Mouse (Mus musculus): Measurements from ENCODE around the gene Ipo13.

Ipo13 gene

GRCm38 (mm10) chr4:117882701-117883691, 31.8 kb downstream of the Ipo13 start, which contains the start of gene B4galt2:
Gene B4galt2 (minus strand): TSS chr4:117883487.
- DNase-seq (ENCODE audit: low spot score), result no peak

- no peak for DNase-seq (ENCODE audit: low spot score)
These were observed 36.1 kb downstream of the Ipo13 start for GRCm38 (mm10) chr4:117878703-117879102.

- DNase-seq (ENCODE audit: low spot score), result no peak
These were observed 36.5 kb downstream of the Ipo13 start for GRCm38 (mm10) chr4:117878301-117878700.

- DNase-seq (ENCODE audit: low spot score), result no peak
These were observed 41.2 kb downstream of the Ipo13 start for GRCm38 (mm10) chr4:117873615-117874014.

GRCm38 (mm10) chr4:117872471-117872886, 42.3 kb downstream of the Ipo13 start, which contains the start of gene Ccdc24:
Gene Ccdc24 (minus strand): TSS chr4:117872557.
- DNase-seq (ENCODE audit: low spot score), result no peak

GRCm38 (mm10) chr4:117871787-117872186, 43.0 kb downstream of the Ipo13 start:
- DNase-seq (ENCODE audit: low spot score), result no peak

GRCm38 (mm10) chr4:117870437-117870836, 44.4 kb downstream of the Ipo13 start:
- DNase-seq (ENCODE audit: low spot score), result no peak

GRCm38 (mm10) chr4:117869317-117869716, 45.5 kb downstream of the Ipo13 start:
- no peak for DNase-seq (ENCODE audit: low spot score)

- no peak for DNase-seq (ENCODE audit: low spot score)
These were observed 47.0 kb downstream of the Ipo13 start for GRCm38 (mm10) chr4:117867823-117868222.

GRCm38 (mm10) chr4:117867000-117867399, 47.8 kb downstream of the Ipo13 start:
- no peak for DNase-seq (ENCODE audit: low spot score)

- peak; percentile 87 for DNase-seq (ENCODE audit: low spot score)
These were observed 48.7 kb downstream of the Ipo13 start for GRCm38 (mm10) chr4:117866083-117866482.

- DNase-seq (ENCODE audit: low spot score), result no peak
These were observed 52.0 kb downstream of the Ipo13 start for GRCm38 (mm10) chr4:117862823-117863222.

- no peak for DNase-seq (ENCODE audit: low spot score)
These were observed 54.2 kb downstream of the Ipo13 start for GRCm38 (mm10) chr4:117860570-117860969.

GRCm38 (mm10) chr4:117858794-117859193, 56.0 kb downstream of the Ipo13 start:
- DNase-seq (ENCODE audit: low spot score), result no peak

- DNase-seq (ENCODE audit: low spot score), result no peak
These were observed 59.7 kb downstream of the Ipo13 start for GRCm38 (mm10) chr4:117855146-117855545.

- no peak for DNase-seq (ENCODE audit: low spot score)
These were observed 62.5 kb downstream of the Ipo13 start for GRCm38 (mm10) chr4:117852152-117852868.

- DNase-seq (ENCODE audit: low spot score), result no peak
These were observed 63.9 kb downstream of the Ipo13 start for GRCm38 (mm10) chr4:117850871-117851270.

- DNase-seq (ENCODE audit: low spot score), result no peak
These were observed 64.6 kb downstream of the Ipo13 start for GRCm38 (mm10) chr4:117850176-117850575.

GRCm38 (mm10) chr4:117849506-117849905, 65.3 kb downstream of the Ipo13 start:
- no peak for DNase-seq (ENCODE audit: low spot score)

- no peak for DNase-seq (ENCODE audit: low spot score)
These were observed 65.7 kb downstream of the Ipo13 start for GRCm38 (mm10) chr4:117849063-117849462.

- DNase-seq (ENCODE audit: low spot score), result no peak
These were observed 67.8 kb downstream of the Ipo13 start for GRCm38 (mm10) chr4:117847011-117847410.

- DNase-seq (ENCODE audit: low spot score), result no peak
These were observed 68.5 kb downstream of the Ipo13 start for GRCm38 (mm10) chr4:117846261-117846660.

GRCm38 (mm10) chr4:117845316-117845715, 69.5 kb downstream of the Ipo13 start:
- no peak for DNase-seq (ENCODE audit: low spot score)

Data from ovary, adult 18-20 months (tissue).